In the genomic region with DNA sequence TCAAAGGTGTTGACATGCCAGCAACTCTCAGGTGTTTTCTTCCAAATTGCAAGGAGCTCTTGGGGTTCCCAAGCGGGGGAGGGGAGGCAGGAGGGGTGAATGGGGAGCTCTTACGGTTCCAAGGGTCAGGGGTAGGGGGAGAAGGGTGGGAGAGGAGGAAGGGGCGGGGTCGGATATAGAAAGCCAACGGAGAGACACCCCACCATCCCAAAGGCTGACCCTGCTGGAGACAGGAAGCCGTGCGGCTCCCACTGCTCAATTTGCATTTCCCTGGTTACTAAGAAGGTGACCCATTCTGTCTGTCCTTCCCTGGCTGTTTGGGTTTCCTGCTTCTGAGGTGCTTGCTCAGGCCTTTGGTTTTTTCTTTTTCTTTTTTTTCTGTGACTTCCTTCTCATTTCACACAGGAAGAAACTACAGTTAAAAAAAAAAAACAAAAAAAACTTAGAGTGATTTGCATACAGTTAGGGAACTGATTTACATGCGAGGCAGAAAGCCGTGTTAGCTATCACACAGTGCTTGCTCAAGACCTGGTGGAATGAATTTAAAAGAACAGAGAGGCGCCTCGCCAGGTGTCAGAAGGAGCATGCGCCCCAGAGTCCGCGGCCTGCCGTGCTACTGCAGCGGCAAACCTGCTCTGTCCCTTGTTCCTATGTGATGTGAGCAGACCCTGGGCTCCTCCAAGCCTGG, we compare ENCODE assay signal across 8 mouse cellular contexts. TPM values are rescaled to one million over a fixed set of nuclear protein-coding genes. Genes with fewer than 3 reads are reported as not detected.
A peak's percentile ranks its signal among the peaks of the same experiment; 100 is the strongest.
DNase-seq lines count a peak whose midpoint lies in the region; ATAC-seq and TF ChIP-seq lines count a peak whose summit lies in the region.

No protein-coding gene starts in this region.

- no peak for ATAC-seq in kidney, postnatal 0 days (replicated peaks; ENCODE audit: low FRiP score, low read depth)
- ATAC-seq in hindbrain, postnatal 0 days = no peak

- H3K4me2 ChIP-seq in kidney, postnatal 0 days (ENCODE audit: low read length) = no peak overlapping the region
- no peak overlapping the region for H3K4me2 ChIP-seq in hindbrain, postnatal 0 days (ENCODE audit: low read depth, low read length)

- no peak overlapping the region for H3K9ac ChIP-seq in kidney, postnatal 0 days (ENCODE audit: low read depth, low read length)
- no peak overlapping the region for H3K9ac ChIP-seq in hindbrain, postnatal 0 days (replicated peaks; ENCODE audit: low read length)

- DNase-seq in kidney, postnatal 0 days (ENCODE audit: low spot score) = peak; percentile 28
- DNase-seq in kidney, adult 8-10 months = no peak
- DNase-seq in T-cell, adult 2 months (ENCODE audit: low spot score) = peak; percentile 47
- peak; percentile 13 for DNase-seq in hindbrain, postnatal 0 days (ENCODE audit: low spot score)
- peak; percentile 76 to 79 for DNase-seq in spleen, postnatal 36 days (ENCODE audit: low spot score in 2 of 2)
- DNase-seq in gastrocnemius, postnatal 25 days = no peak
- no peak for DNase-seq in heart, adult 18-20 months
- no peak for DNase-seq in cerebellum, postnatal 4 days (ENCODE audit: low spot score in 2 of 2)

- H3K4me1 ChIP-seq in kidney, postnatal 0 days (replicated peaks; ENCODE audit: insufficient read depth, low read length) = no peaks in the 10 kb centered on the region
- no peaks in the 10 kb centered on the region; the same call in 1 of the 2 replicates for H3K4me1 ChIP-seq in hindbrain, postnatal 0 days (ENCODE audit: insufficient read depth, low read length)

- H3K36me3 ChIP-seq in kidney, postnatal 0 days (ENCODE audit: insufficient read depth, low read length) = no peaks in the 10 kb centered on the region
- H3K36me3 ChIP-seq in hindbrain, postnatal 0 days (ENCODE audit: insufficient read depth, low read length) = no peaks in the 10 kb centered on the region

- H3K9me3 ChIP-seq in kidney, postnatal 0 days (replicated peaks; ENCODE audit: low read length) = no peaks in the 10 kb centered on the region
- no peaks in the 10 kb centered on the region for H3K9me3 ChIP-seq in hindbrain, postnatal 0 days (ENCODE audit: low read length)

- no peak; the same call in 1 of the 2 replicates for TF ChIP-seq CTCF in kidney, postnatal 0 days (IDR thresholded peaks at IDR 0.05; ENCODE audit: low read depth)
- TF ChIP-seq CTCF in hindbrain, postnatal 0 days (IDR thresholded peaks at IDR 0.05; ENCODE audit: low read depth) = peak; percentile 6; the same call in 1 of the 2 replicates

- no peak overlapping the region for H3K27ac ChIP-seq in kidney, postnatal 0 days
- no peak overlapping the region for H3K27ac ChIP-seq in hindbrain, postnatal 0 days

- 13% methylated on average over 16 of the region's 16 CpGs for WGBS in kidney, postnatal 0 days
- WGBS in hindbrain, postnatal 0 days = 8% methylated on average over 16 of the region's 16 CpGs

- no peaks in the 10 kb centered on the region for H3K27me3 ChIP-seq in kidney, postnatal 0 days (ENCODE audit: insufficient read depth, low read length)
- H3K27me3 ChIP-seq in hindbrain, postnatal 0 days (ENCODE audit: insufficient read depth, low read length) = no peaks in the 10 kb centered on the region

- no peak overlapping the region for H3K4me3 ChIP-seq in kidney, postnatal 0 days (replicated peaks; ENCODE audit: low read depth, low read length)
- no peak overlapping the region for H3K4me3 ChIP-seq in hindbrain, postnatal 0 days (ENCODE audit: low read length)

RNA-seq across cellular contexts. Expression of gene Grhl3, which starts 44.5 kb away (rescaled TPM):
- polyA plus RNA-seq in kidney, postnatal 0 days (2015; fragmentation: Nextera tagmentation; extraction: Ambion mirVana) = 3.6 and 4.6 TPM in 2 replicates
- total RNA-seq in hindbrain, postnatal 0 days (2014; rRNA removed) = 1.7 and 2.5 TPM in 2 replicates
- 1.7 and 1.8 TPM in 2 replicates for polyA plus RNA-seq in hindbrain, postnatal 0 days (2015; fragmentation: Nextera tagmentation; extraction: Ambion mirVana)
- under 1 TPM in 1 of 2 experiments, not detected in 1; 0.10 TPM for total RNA-seq in gastrocnemius, postnatal 25 days (2021)
- not detected for total RNA-seq in heart, adult 18-20 months (2021)

Comparison
In these comparisons a context has a peak if more than half of its experiments do, and no peak if none do; other contexts are left out.
1. DNase-seq: peak in kidney, postnatal 0 days (single experiment), T-cell, adult 2 months (single experiment), hindbrain, postnatal 0 days (single experiment) and spleen, postnatal 36 days (2 of 2); none in kidney, adult 8-10 months (0 of 2), gastrocnemius, postnatal 25 days (single experiment), heart, adult 18-20 months (0 of 2) and cerebellum, postnatal 4 days (0 of 2).